Mouse (Mus musculus): ENCODE results near the gene Xlr3c.

- TF ChIP-seq CHD2 (IDR thresholded peaks at IDR 0.05; ENCODE audit: low read depth, low read length): no peak
- no peak for TF ChIP-seq MAFK (IDR thresholded peaks at IDR 0.05; ENCODE audit: insufficient read depth, low read depth, low read length)
- TF ChIP-seq ZC3H11A (IDR thresholded peaks at IDR 0.05; ENCODE audit: borderline replicate concordance, low read depth, low read length): no peak
- no peak for TF ChIP-seq HCFC1 (IDR thresholded peaks at IDR 0.05; ENCODE audit: borderline replicate concordance, insufficient read depth, low read length)
- TF ChIP-seq ZNF384 (IDR thresholded peaks at IDR 0.05; ENCODE audit: low read depth, low read length): no peak
Observed at GRCm38 (mm10) chrX:73225365-73225764, 39.8 kb downstream of the Xlr3c start.

All from ES-E14 (cell line).